Mouse (Mus musculus) ES-E14 (cell line): ENCODE data around the gene Tubgcp3. TPM values are rescaled to one million over a fixed set of nuclear protein-coding genes. Genes with fewer than 3 reads are reported as not detected.
"Not testable (repeated sequence)": the region's sequence is repeated elsewhere in the genome, so short reads cannot be mapped to it uniquely, and the experiment has no call there.

Source experiments
- DNase-seq: peaks from one replicate; pipeline ENCODE4 v3.0.0-alpha.2; 2013; ENCODE audit warnings: low read depth, low spot score
- H3K27ac ChIP-seq: 2 replicates; pipeline ENCODE4 v1.5.1; 2012; ENCODE audit warnings: low read depth, mild to moderate bottlenecking, low read length, moderate library complexity, mixed read lengths; ENCODE audit not compliant: poor library complexity, insufficient read depth, severe bottlenecking
- H3K36me3 ChIP-seq: 2 replicates; pipeline ENCODE4 v1.6.1; 2012; ENCODE audit warnings: mild to moderate bottlenecking, low read length, moderate library complexity, mixed read lengths; ENCODE audit not compliant: control insufficient read depth, poor library complexity, insufficient read depth, severe bottlenecking
- H3K4me1 ChIP-seq, 2 experiments: fragments of 150-350 bp in 1 of 2; sonication (generic) in 1 of 2; 2 replicates each; pipeline ENCODE4 v1.6.1; 2012; ENCODE audit warnings: low read length in 2 of 2, mild to moderate bottlenecking in 1 of 2, mixed read lengths in 1 of 2; ENCODE audit not compliant: control insufficient read depth in 2 of 2, insufficient read depth in 2 of 2, poor library complexity in 1 of 2
- H3K4me3 ChIP-seq, 2 experiments: fragments of 150-350 bp in 1 of 2; sonication (generic) in 1 of 2; 2 replicates each; pipeline ENCODE4 v1.5.1; 2012; ENCODE audit warnings: low read length in 2 of 2, low read depth in 1 of 2, mild to moderate bottlenecking in 1 of 2, mixed read lengths in 1 of 2; ENCODE audit not compliant: insufficient read depth in 1 of 2, poor library complexity in 1 of 2, severe bottlenecking in 1 of 2
- H3K9ac ChIP-seq: 2 replicates; pipeline ENCODE4 v1.6.1; 2012; ENCODE audit warnings: low read depth, mild to moderate bottlenecking, low read length, mixed read lengths; ENCODE audit not compliant: poor library complexity, insufficient read depth, severe bottlenecking
- H3K9me3 ChIP-seq: fragments of 150-350 bp; sonication (generic); 2 replicates; pipeline ENCODE4 v1.6.1; 2012; ENCODE audit warnings: low read depth, mild to moderate bottlenecking, low read length; ENCODE audit not compliant: control insufficient read depth, insufficient read depth
- CHD2 ChIP-seq: IDR thresholded peaks from 2 replicates; pipeline ENCODE4 v1.6.1; 2014; ENCODE audit warnings: mild to moderate bottlenecking, low read depth, low read length, inconsistent platforms
- HCFC1 ChIP-seq: IDR thresholded peaks from 2 replicates; pipeline ENCODE4 v1.6.1; 2012; ENCODE audit warnings: low read length, inconsistent platforms, borderline replicate concordance; ENCODE audit not compliant: insufficient read depth
- MAFK ChIP-seq: IDR thresholded peaks from 2 replicates; pipeline ENCODE4 v1.6.1; 2014; ENCODE audit warnings: mild to moderate bottlenecking, low read depth, low read length, inconsistent platforms; ENCODE audit not compliant: insufficient read depth
- ZC3H11A ChIP-seq: IDR thresholded peaks from 2 replicates; pipeline ENCODE4 v1.6.1; 2012; ENCODE audit warnings: low read depth, mild to moderate bottlenecking, inconsistent platforms, low read length, borderline replicate concordance
- ZNF384 ChIP-seq: IDR thresholded peaks from 2 replicates; pipeline ENCODE4 v1.6.1; 2012; ENCODE audit warnings: low read depth, low read length, inconsistent platforms
- in situ Hi-C, 2 experiments: fragments of 600-800 bp; cut with MboI; formaldehyde crosslinking; loops; one replicate each; pipeline ENCODE4 v1.15.1; 2025; ENCODE audit warnings: low sequenced_read_pairs in 2 of 2, inconsistent platforms in 1 of 2; ENCODE audit not compliant: unreplicated experiment in 2 of 2
- total RNA-seq: library from RNA; depleted of rRNA; stranded (reverse); fragments of 300-350 nt; gene quantifications from 2 replicates; pipeline ENCODE4 v1.2.3, GENCODE M21; 2012

The Tubgcp3 gene
- total RNA-seq, 1 experiment, result 24.5 TPM

GRCm38 (mm10) chr8:12621550-12622222, 50.4 kb downstream of the Tubgcp3 start:
- H3K4me3 ChIP-seq, result no peak overlapping the region
- TF ChIP-seq MAFK (no peak), ZC3H11A (no peak), HCFC1 (no peak), CHD2 (no peak), ZNF384 (no peak)
- no peak overlapping the region for H3K27ac ChIP-seq
- H3K4me1 ChIP-seq, result no peaks in the 10 kb centered on the region
- H3K9ac ChIP-seq, result no peak overlapping the region
- in situ Hi-C loops, result no loop called here
- peaks cover 8% of the 10 kb centered on the region; the same call in 1 of the 2 replicates for H3K36me3 ChIP-seq
- DNase-seq, result no peak
- H3K9me3 ChIP-seq, result no peaks in the 10 kb centered on the region

DNA sequence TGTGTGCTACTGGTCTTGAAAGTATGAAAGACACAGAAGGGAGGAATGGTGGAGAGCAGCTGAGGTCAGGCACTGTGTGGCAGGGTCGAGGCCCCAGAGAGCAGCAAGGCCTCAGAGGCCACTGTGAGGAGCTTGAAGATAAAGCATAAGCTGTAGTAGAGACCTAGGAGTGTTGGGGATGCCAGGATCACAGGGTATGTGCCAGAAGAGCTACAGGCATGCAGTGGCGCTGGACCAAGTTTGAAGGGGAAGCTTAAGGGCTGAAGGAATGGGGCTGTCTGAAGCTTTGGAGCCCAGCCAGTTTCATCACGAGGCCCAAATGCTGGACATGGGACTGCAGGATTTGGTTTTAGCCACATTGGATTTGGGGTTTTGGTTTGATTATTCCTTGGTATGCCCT, 54.7 kb downstream of the Tubgcp3 start:
- DNase-seq, H3K9ac ChIP-seq, H3K4me1 ChIP-seq, in situ Hi-C loops, H3K9me3 ChIP-seq, H3K36me3 ChIP-seq, H3K4me3 ChIP-seq, H3K27ac ChIP-seq: not testable (repeated sequence)

DNA sequence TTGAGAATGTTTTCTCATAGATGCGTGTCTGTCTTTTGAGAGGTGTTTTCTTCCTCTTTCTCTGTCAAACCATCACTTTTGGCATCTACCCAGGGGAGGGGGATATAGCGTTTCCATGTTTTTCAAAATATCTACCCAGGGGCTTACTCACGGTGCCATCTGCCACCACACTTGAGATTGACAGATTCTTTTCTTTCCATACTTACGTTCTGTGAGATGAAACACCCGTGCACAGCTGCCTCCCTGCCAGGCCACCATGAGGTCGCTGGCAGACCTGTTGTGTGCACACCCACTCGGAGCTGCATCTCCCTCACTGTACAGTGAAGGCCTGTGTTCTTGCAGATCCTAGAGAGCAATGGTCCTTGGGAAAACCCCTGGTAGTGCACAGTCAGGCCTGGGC, 58.8 kb downstream of the Tubgcp3 start:
- in situ Hi-C loops, result no loop called here
- DNase-seq, result no peak
- H3K27ac ChIP-seq, result no peak overlapping the region
- H3K9me3 ChIP-seq, result no peaks in the 10 kb centered on the region
- H3K4me3 ChIP-seq, result no peak overlapping the region
- TF ChIP-seq MAFK (no peak), HCFC1 (no peak), ZNF384 (no peak), ZC3H11A (no peak), CHD2 (no peak)
- H3K4me1 ChIP-seq, result no peaks in the 10 kb centered on the region
- no peak overlapping the region for H3K9ac ChIP-seq
- H3K36me3 ChIP-seq, result peaks cover 2% of the 10 kb centered on the region; the same call in 1 of the 2 replicates

DNA sequence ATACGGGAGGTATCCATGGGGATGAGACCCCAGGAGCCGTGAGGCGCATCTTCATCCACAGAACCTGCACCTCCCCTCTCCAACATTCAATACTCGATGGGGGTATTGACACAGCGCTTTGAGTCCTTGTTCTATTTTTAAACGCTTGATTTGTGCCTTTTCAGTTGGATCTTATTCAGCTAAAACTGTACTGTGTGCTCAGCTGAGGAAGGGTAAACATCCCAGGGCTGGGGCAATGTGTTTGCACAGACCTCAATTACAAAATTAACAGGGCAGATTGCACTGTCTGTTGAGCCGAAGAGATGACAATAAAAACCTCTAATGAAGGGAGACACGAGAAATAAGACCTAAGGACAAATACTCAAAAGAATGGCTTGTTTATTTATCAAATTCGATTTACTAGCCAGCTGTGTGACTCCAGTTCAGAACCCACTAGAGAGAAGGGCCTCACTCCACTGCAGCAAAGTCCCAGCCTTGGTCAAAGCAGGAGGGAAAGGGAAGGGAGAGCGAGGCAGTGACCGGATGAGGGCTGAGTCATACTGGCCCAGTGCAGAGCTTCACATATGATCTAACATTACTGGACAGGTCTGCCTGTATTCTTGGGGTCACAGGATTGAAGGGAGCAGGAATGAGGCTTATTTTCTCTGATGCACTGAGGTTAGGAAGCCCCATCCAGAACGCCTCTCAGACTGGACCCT, 62.1 kb downstream of the Tubgcp3 start:
- DNase-seq, result no peak
- TF ChIP-seq HCFC1 (no peak), MAFK (no peak), CHD2 (no peak), ZNF384 (no peak), ZC3H11A (no peak)
- in situ Hi-C loops, result loop anchor here in 1 of 2 experiments (10.0 kb wide), 1 partner anchor 655 kb away; no protein-coding TSS in a partner anchor
- Histone ChIP-seq H3K9ac (no peak overlapping the region), H3K4me1 (no peaks in the 10 kb centered on the region; a peak in 1 of 4 replicates), H3K36me3 (no peaks in the 10 kb centered on the region), H3K4me3 (no peak overlapping the region), H3K27ac (no peak overlapping the region), H3K9me3 (no peaks in the 10 kb centered on the region)
